Mouse (Mus musculus) forelimb bud, embryonic 11.5 days (tissue): ENCODE results near the gene Prkch.

Experiments used
- DNase-seq: peaks from one replicate; pipeline ENCODE4 v3.0.0-alpha.2; 2012; ENCODE audit warnings: low read depth, low spot score

Gene Prkch

GRCm38 (mm10) chr12:73824828-73825227 lies 240.2 kb downstream of the Prkch start:
- no peak for DNase-seq
